Mouse (Mus musculus) skeletal muscle tissue, postnatal 0 days (tissue): ENCODE data around the gene Zfp772. TPM values are rescaled to one million over a fixed set of nuclear protein-coding genes. Genes with fewer than 3 reads are reported as not detected.

ENCODE experiments used
- polyA plus RNA-seq: library from polyadenylated mRNA; unstranded; fragments of >200 nt; fragmentation: Nextera tagmentation; extraction: Ambion mirVana; gene quantifications from 2 replicates; pipeline ENCODE4 v1.2.1, GENCODE M21; 2015

The Zfp772 gene
- polyA plus RNA-seq = 1.9 and 2.0 TPM in 2 replicates

GRCm38 (mm10) chr7:7209313-7210151, at the start of gene Zfp772:
Gene Zfp772 (minus strand): TSS chr7:7209998.

GRCm38 (mm10) chr7:7247228-7247627, 37.4 kb upstream of the Zfp772 start, which contains the start of gene Vmn2r29:
Gene Vmn2r29 (minus strand): TSS chr7:7247328.

GRCm38 (mm10) chr7:7171227-7172147, 38.3 kb downstream of the Zfp772 start, which contains the start of gene Zfp418:
Gene Zfp418 (plus strand): TSS chr7:7171330.

Other genes with a start within 250 kb of the Zfp772 start
- not detected in 2 replicates for gene Aurkc, start 214.7 kb downstream of the Zfp772 start, polyA plus RNA-seq
- gene Zfp954, start 88.5 kb downstream of the Zfp772 start, polyA plus RNA-seq = 4.8 and 4.9 TPM in 2 replicates
- 0.23 TPM in 2 replicates for gene Zfp773, start 73.2 kb downstream of the Zfp772 start, polyA plus RNA-seq
- gene Zfp418, start 38.7 kb downstream of the Zfp772 start, polyA plus RNA-seq = 0.51 and 0.76 TPM in 2 replicates
- not detected in 2 replicates for gene Vmn2r29, start 37.3 kb upstream of the Zfp772 start, polyA plus RNA-seq
- gene Gm45844, start 68.3 kb upstream of the Zfp772 start, polyA plus RNA-seq = 0.84 and 1.7 TPM in 2 replicates
- gene Clcn4, start 90.9 kb upstream of the Zfp772 start, polyA plus RNA-seq = 22.3 and 23.8 TPM in 2 replicates
- gene Vmn2r30, start 127.6 kb upstream of the Zfp772 start, polyA plus RNA-seq = not detected in 2 replicates
- not detected in 2 replicates for gene Gm45783, start 164.6 kb upstream of the Zfp772 start, polyA plus RNA-seq
- not detected in 2 replicates for gene Vmn2r31, start 189.7 kb upstream of the Zfp772 start, polyA plus RNA-seq